Mouse (Mus musculus) brain, embryonic 14.5 days (tissue): Measurements from ENCODE around the gene Myo16.

Source experiments
- CTCF ChIP-seq: fragments of 200-500 bp; IDR thresholded peaks from 2 replicates; pipeline ENCODE4 v1.5.1; 2012; ENCODE audit warnings: inconsistent platforms, mild to moderate bottlenecking, moderate library complexity, borderline replicate concordance; ENCODE audit not compliant: insufficient read depth, insufficient read length; ENCODE audit errors: extremely low read depth
- POLR2A ChIP-seq: fragments of 200-500 bp; IDR thresholded peaks from 2 replicates; pipeline ENCODE4 v1.6.1; 2012; ENCODE audit warnings: mild to moderate bottlenecking, inconsistent platforms, borderline replicate concordance; ENCODE audit not compliant: poor library complexity, insufficient read depth, insufficient read length, severe bottlenecking; ENCODE audit errors: extremely low read depth

DNA sequence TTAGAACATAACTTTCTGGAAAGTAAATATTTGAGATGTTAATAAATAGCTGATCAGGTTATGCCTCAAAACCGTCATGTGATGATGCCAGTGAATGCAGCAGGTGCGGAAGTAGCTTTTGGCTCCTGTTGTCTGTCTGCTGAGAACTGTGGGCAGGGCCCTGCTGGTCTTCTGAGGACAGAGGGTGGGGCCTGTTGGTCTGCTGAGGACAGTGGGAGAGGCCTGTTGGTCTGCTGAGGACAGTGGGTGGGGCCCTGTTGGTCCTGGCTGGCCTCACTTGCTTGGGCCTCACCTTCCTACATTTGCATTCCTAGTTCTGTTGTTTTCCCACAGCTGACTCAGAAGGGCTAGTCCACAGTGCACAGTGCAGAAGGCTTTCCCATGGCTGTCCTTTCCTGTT is 466.0 kb downstream of the Myo16 start:
- no peak for TF ChIP-seq CTCF
- TF ChIP-seq POLR2A, result no peak
